Mouse (Mus musculus) lung, postnatal 4 days (tissue): Measurements from ENCODE around the gene Gjb5.

Experiments used
- DNase-seq, 2 experiments: peaks; one replicate each; pipeline ENCODE4 v3.0.0; 2021

The Gjb5 gene

DNA sequence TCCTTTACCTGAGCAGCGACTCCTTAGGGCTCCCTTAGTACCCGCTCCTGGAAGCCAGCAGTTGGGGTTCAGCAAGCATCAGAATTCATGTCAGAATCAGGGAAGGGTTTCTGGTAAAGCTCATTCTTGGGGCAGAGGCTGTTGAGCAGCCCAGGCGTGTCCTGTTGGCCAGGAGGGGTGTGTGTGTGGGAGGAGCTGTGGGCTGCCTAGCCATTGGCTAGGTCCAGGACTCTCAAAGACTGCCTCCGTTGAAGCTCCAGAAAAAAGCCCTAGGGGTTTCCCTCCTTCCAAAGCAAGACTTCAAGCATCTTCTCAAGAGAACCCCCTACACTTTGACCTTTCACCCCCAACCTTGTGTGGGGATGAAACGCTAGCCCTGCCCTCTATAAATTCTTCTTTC, at the start of gene Gjb5:
TSS of gene Gjb5 (minus strand) at position 164 of the 400 bp plus-strand sequence.
- DNase-seq = peak in 1 of 2 experiments; percentile 27

DNA sequence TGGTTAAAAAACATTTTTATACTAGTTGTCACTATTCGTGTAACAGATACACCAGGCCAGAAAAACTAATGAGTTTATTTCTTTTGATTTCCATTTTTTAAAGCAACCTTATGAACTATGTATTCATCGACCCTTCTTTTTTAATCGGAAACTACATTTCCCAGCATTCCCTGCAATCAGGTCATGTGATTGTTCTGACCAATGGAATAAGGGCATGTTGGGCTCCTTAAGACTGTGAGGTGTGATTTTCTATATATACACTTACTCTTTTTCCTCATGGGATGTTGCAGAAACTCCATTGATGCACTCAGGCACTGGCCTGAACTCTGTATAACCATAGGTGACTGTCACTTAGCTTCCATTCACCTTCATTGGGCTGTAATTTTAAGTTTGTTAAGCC, 44.6 kb upstream of the Gjb5 start:
- no peak for DNase-seq

DNA sequence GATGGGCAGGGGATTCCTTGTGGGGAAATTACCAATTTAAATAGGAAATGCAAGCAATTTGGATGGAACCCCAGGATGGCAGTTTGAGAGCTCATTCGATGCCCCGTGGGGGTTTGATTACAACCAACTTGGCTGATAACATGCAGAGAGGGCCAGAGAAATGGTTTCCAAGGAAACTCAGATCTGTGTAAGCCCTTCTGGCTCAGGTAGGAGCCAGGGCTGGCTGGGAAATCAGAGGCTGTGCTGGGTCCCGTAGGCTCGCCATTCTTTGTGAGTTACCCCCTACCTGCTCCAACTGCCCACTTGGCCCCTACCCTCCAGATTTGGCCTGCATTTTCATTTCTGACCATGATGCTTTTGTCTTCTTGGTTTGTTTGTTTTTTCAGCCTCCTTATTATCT, 44.2 kb upstream of the Gjb5 start:
- no peak for DNase-seq

DNA sequence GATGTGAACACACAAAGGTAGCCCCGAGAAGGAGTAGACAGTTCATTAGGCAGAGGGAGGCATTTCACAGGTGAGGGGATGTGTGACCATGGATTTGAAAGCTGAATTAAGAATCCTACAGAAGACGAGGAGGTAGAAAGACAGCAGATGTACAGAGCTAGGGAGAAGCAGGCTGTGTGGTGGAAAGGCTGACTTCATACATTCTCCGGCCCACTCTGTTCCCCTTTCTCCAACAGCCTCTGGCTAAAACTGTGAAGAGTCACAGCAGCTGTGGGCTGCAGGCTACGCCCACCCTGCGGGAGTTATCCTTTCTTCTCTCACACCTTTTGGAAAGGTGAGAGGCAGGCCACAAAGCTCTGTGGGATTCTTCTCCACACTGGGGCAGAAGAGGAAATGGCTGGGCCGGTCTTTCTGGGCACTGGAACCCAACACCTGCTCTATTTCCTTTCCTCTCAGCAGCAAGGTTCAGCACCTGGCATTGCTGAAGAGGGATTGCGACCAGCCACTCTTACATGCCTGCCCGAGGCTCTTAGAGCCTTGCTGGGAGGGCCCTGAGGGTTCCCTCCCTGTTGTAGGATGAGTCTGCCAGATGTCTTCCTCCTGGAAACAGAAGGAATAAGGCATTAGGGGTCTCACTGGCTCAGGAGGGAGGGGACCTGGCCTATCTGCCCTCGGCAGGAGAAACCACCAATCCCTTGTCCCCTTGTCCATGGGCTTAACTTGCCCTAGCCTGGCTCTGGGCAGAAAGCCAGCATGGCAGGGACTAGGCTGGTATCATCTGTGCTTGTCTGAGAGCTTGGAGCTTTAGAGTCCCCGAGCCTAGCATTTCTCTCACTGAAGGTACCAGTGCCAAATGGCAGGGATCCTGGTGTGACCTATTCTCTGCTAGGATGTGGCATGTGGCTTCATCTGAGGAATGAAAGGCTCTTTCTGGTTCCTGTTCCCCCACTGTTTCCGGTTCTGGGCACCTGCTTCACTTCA, 42.5 kb upstream of the Gjb5 start:
- DNase-seq = no peak

DNA sequence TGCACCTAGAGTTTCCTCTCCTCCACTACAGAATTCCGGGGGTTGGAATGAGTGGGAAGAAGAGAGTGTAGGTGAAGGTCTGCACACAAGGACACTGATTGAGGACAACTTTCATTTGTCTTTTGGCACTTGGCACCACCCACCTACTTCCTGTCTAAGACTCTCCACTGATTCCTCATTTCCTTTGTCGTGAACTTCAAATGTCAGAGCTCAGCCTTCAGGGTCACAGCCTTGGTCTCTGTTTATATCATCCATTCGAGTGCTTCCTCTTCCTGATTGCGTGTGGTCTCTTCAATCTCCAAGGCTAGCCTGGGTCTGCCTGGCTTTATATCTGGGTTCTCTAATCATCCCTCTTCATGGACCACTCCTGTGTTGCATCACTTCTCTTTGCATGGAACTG, 37.6 kb upstream of the Gjb5 start:
- DNase-seq = no peak

DNA sequence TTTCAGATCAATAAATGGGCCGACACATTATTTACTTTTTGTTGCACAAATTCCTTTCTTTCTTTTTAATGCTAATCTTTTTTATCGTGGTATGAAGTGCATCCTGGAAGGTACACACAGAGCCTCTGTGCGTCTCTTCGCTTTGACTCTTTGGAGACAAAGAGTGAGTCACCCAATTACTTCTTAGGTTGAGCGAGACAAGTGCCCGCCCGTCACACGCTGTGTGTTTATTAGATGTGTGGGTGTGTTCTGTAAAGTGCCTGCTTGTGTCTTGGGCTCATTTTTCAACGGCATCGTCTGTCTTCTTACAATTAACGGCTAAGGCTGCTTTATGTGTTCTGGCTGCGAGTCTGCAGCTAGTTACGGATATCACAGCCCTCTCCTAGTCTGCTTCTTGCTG, 31.7 kb upstream of the Gjb5 start:
- DNase-seq = no peak

DNA sequence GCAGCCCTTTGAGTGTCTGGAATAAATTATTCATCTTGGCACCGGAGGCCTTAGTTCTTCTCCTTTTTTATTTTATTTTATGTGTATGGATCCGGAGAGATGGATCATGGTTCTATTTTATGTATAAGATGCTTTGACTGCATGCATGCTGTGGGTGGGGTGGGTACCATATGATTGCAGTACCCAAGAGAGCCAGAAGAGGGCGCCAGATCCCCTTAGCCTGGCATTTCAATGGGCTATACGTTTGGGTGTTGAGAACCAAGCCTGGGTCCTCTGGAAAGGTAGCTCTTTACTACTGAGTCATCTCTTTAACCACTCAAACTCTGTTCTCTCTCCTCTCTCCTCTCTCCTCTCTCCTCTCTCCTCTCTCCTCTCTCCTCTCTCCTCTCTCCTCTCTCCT, 19.4 kb upstream of the Gjb5 start:
- DNase-seq = no peak

DNA sequence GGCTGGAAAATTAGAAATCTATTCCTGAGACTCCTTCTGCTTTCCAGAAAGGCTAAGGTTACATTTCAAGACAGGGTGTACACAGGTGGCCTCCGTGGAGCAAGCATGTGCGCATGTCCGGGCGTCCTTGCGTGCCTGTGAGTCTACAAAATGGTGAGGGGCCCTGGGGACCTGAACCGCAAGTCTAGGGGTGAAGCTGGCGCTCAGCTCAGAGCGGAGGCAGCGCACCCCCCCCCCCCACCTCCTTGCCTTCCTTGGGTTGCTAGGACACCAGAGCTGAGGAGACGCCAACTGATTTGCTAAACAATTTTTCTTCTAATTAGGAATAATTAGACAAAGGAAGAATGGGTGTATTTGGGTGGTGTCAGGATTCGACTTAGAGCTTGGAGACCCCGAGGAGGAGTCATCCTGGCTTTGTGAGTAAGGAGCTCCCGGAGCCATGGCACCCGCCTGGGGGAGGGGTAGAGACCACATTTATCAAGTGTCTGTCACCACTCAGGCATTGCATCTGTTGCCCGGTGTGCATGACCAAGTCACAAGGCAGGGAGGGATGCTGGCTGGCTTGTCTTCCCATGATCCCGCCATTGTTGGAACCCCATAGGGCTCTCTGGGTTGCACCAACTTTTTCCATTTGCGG, 17.7 kb upstream of the Gjb5 start:
- no peak for DNase-seq

DNA sequence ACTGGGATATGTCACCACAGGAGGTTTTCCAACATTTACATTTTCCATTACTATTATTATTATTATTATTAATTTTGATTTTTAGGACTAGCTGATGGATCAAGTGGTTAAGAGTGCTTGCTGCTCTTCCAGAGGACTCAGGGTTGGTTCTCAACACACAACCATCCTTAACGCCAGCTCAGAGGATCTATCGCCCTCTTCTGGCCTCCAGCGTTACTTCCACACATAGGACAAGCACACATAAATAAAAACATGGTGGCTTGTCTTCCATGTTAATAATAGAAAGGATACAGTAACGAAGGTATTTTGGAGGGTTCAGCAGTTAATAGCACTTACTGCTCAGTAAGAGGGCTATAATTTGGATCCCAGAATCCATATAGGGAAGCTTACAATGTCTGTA, 16.7 kb upstream of the Gjb5 start:
- DNase-seq = no peak

DNA sequence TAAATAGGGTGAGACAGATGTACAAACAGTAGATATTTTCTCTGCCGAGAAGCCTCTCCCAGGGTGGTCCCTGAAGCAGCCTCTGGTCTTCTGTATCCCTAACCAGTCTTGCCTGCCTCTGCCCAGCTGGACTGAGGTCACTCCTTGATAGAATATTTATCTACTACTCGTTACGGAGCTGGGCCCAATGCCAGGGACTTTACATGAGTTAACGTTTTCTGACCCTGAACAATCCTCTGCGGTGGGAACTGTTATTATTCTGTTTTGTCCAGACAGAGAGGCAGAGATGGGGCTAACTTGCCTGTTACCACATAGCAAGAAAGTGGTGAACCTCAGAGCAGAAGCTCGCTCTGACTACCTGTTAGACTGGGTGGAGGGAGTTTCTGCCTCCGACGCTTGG, 15.5 kb upstream of the Gjb5 start:
- DNase-seq = no peak

DNA sequence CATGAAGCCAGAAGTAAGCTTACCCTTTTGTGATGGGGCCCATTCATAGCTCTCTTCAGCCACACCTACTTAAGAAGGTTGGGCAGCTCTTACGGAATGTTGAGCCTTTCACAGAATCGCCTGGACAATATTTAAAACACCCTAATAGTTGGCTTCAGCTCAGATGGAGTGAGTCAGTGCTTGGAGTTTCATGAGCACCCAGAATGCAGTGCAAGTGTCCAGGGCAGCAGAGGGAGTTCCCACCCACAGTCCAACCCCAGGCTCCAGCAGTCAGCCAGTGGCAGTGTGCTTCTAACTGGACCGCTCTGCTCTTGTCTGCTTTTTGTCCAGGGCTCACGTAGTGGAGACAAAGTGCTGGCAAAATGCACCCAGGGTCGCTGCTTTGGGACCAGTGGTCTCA, 13.6 kb upstream of the Gjb5 start:
- peak; percentile 47 to 72 for DNase-seq

DNA sequence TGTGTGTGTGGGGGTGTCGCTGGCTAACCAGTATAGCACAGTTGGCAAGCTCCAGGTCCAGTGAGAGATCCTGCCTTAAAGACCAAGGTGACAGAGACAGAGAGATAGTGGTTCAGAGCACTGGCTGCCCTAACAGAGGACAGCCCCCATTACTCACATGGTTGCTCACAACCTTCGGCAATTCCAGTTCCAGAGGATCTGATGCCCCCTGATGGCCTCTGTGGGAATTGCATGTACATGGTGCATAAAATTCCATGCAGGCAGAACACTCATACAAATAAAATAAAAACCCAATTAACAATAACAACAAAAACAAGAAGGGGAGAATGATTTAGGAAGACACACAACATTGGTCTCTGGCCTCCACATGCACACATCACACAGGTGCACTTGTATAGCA, 12.5 kb upstream of the Gjb5 start:
- no peak for DNase-seq

DNA sequence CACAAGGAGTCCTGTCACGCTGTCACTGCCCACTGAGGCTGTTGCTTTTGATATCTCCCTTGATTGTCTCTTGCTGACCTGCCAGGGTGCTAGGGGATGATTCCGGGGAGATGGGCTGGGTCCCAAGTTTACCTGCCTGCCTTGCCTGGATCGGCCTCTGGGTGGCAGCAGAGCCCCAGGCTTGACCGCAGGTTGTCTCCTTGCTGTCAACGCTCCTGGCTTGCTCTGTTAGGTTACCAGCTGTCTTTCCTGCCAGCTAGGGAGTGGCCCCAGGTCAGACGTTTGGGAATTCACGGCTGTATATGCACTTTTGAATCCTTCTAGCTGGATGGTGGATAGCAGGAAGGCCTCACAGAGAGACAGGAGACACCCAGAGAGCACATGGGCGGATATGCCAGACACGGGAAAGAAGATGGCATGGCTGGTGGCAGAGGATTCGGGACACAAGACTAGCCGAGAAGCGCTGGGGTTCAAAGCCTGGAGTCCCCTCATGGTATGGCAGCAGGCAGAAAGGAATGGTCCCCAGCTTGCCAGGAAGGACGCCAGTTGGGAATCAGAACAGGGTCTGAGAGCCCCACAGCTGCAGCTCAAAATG, 10.5 kb upstream of the Gjb5 start:
- DNase-seq = peak; percentile 44 to 66

DNA sequence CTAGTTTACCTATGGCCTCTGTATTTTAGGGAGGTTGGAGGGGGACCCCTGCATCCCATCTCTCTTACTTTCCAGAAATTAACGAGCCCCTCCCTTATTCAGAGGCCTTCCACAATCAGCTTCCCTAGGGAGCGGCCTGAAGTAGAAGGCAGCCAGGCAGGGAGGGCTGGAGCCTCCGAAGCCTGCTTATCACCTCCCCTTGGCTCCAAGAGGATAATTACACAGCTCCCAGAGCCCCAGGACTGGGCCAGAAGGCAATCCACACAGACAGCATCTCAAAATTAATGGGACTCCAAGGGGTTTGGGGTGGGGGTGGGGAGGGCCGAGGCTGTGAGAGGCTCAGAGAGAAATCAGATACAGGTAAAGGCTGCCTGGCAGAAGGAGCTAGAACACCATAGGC, 7.9 kb upstream of the Gjb5 start:
- no peak for DNase-seq

DNA sequence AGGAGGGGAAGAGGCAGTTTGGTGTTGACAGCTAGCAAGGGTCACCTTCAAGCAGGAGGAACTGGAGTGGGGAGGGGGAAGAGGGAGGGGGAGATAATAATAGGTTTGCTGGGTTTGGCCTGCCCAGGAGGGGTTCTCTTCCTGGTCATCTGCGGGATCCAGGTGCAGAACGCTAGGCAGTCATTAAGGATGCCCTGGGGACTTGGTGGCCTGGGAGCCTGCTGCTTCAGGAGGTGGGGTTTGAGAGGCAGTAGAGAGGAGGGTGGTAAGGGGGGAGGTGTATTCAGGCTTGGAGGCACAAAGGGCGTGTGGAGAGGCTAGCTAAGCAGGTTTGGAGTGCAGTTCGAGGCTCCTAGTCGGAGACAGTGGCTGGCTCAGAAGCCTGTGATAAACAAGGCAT, 7.5 kb upstream of the Gjb5 start:
- no peak for DNase-seq

DNA sequence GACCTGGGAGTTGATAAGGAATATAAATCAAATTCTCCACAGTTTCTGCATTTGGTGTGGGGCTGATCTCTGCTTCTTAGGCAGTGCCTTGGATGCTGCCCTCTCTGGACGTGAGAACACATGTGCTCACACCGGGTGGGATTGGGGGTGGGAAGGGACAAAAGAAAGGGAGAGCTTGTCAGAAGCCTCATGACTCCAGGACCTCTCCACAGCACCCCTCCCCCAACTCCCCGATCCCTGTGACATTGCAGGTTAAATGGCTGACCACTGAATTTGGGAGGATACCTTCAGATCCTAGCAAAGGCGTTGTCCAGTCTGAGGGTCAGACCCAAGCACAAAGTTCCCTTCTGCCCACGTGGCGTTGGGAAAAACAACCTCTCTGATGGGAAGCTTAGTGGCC, 6.5 kb upstream of the Gjb5 start:
- DNase-seq = no peak

DNA sequence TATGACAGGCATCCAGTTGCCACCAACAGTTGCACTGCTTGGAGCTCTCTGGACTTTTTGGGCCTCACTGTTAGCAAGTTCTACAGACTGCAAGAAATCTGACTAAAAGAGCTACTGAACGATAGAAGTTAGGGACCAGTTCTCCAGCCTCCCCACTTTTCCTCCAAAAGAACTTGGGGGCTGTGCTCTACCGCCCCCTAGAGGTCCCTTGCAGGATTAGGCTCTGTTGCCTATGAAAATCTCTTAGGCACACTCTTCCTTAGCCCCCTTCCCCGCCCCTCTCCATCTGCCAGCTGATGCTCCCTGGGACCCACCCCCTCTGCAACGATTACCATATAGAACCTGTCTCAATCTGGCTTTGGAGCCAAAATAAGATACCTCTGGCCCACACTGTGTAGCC, 5.3 kb upstream of the Gjb5 start:
- no peak for DNase-seq

DNA sequence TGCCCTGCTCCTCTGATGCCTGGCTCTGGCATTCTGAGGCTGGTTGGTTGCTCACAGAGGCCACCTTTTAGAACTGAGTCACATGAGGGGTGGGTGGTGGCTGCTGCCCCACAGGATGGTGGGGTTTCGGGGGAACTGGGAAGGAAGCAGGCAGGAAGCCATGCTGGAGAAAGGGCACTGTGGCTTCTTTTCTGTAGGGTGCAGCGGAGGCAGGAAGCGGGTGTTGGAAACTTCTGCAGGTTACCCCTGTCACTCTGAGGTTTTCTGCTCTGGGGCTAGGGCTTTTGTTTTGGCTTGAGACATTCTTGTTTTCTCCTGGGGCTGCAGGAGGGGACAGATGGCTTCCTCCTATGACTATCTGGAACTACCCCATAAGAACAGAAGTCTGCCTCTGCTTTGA, 4.5 kb upstream of the Gjb5 start:
- no peak for DNase-seq

DNA sequence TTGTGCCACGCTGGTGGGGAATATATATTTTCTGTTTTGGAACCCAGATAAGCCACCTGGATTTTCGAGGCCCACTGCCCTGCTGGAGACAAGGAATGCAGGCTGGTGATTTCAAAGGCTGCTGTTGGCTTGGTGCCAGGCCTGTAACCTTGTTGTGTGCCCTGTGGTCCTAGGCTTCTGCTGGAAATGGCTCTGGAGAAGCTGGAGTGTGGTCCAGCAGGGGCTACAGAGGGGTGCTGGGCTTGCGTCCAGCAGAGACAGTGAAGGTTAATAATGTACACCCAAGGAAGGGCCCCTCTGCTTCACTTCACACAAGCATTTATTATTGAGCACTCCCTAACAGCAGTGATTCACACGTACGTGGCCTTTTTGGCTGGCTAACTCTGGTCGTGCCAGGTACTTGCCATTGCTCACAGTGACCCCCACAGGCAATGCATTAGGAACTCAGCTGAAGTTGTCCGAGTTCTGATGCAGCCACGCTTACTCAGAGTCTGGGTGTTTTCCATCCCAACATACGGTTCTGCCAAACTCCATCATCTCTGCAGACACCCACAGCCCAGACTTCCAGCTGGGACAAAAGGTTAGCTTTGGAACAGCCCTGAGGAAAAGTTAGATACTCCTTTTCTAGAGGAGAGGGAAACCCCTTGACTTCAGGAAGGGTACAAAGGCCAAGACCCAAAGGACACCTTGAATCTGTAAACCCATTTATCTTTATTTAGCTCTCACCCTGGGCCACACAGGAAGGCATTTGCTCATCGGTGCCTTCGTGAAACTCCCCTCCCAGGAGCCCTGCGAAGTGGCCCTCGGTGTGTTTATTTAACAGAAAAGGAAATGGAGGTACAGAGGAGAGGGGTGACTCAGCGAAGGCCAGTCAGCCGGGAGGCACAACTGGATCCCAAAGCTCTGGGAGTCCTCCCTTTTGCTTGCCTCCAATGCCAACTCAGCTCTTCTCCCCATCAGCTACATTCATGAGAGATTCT, 3.2 kb downstream of the Gjb5 start:
- DNase-seq = no peak

DNA sequence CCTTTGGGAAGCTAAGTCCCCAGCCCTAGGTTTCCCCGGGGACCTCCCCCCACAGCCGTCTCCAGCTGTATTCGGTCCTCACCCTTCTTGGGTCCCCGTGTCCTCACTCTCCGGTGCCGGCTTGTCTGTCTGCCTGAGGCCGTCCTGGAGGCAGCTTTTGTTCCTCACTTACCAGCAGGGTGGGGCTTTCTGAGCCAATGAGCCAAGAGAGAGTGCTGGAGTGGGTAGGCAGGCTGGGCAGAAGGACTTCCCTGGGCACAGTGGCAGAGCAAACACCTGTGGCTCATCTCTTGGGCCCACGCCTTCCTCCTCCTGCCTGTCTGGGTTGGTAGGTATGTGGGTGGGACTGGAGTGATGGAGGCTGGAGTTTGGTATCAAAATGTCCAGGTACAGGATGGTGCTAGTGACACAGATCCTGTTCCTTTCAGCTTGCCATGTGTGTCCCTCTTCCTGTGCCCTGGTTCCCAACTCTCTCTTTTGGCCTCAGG, 4.0 kb downstream of the Gjb5 start, which contains the start of gene Gjb4:
TSS of gene Gjb4 (minus strand) at position 131 of the 488 bp plus-strand sequence.
- DNase-seq = no peak

DNA sequence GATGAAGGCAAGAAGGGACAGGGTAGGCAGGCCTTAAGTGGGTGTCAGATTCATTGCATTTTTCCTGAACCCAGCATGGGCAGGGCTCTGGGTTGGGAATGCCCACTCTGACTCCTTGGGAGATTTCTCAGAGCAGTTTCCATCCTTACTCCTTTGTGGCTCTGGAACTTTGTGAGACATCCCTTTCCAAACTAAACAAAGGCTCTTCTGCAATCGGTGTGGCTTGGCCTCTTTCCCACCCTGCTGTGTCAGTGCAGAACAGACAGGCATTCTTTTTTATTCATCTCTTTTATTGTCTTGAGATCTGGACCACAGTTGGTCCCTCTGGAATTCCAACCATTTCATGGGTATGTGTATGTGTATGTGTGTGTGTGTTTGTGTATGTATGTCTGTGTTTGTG, 5.4 kb downstream of the Gjb5 start:
- no peak for DNase-seq

DNA sequence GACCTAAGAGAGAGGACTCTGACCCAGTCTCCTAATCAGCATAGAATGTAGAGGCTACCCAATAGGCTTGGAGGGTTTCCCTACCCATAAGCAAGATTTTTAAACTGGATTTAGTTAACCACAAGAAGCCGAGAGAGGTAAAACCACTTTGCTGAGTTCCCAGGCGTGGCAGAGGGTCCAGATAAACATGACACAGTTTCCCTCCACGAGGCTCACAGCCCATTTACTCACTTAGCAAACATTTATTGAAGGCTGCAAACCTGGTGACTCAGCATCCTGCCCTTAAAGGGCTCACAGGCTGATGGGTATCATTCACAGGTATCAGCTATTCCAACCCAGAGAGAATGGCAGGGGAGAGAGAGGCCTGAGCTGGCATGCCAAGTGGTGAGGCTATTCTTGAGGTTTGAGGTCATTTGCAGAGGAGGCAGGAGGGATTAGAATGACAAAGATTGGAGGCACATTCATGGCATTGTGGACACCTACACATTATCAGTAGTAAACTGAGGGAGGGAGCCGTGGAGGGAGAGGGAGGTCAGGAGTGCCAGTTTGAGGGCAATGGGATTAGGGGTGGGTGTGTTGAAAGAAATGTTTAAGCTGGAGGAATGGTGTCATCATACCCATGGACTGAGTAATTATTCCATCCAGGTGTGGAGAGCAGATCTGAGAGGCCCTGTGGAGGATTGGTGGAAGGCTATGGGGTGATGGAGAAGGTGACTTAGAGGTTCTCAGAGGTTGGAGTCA, 8.3 kb downstream of the Gjb5 start:
- no peak for DNase-seq
